Mouse (Mus musculus): ENCODE measurements around the gene Susd1.
A peak's percentile ranks its signal among the peaks of the same experiment; 100 is the strongest.

The Susd1 gene

GRCm38 (mm10) chr4:59437990-59438854 is at the start of gene Susd1:
Gene Susd1, minus strand, starts transcription at chr4:59438633.
- DNase-seq (ENCODE audit: low spot score): peak; percentile 60

- no peak for DNase-seq (ENCODE audit: low spot score)
These were observed 32.9 kb upstream of the Susd1 start for GRCm38 (mm10) chr4:59471306-59471705.

GRCm38 (mm10) chr4:59465449-59465848 is 27.0 kb upstream of the Susd1 start:
- DNase-seq (ENCODE audit: low spot score): no peak

GRCm38 (mm10) chr4:59464661-59465060 is 26.2 kb upstream of the Susd1 start:
- no peak for DNase-seq (ENCODE audit: low spot score)

GRCm38 (mm10) chr4:59462494-59462893 is 24.1 kb upstream of the Susd1 start:
- DNase-seq (ENCODE audit: low spot score): peak; percentile 72

GRCm38 (mm10) chr4:59461116-59461727 is 22.8 kb upstream of the Susd1 start:
- no peak for DNase-seq (ENCODE audit: low spot score)

GRCm38 (mm10) chr4:59459216-59459955 is 21.0 kb upstream of the Susd1 start:
- no peak for DNase-seq (ENCODE audit: low spot score)

- no peak for DNase-seq (ENCODE audit: low spot score)
These were observed 19.5 kb upstream of the Susd1 start for GRCm38 (mm10) chr4:59457941-59458340.

- DNase-seq (ENCODE audit: low spot score): no peak
These were observed 18.7 kb upstream of the Susd1 start for GRCm38 (mm10) chr4:59457091-59457490.

- no peak for DNase-seq (ENCODE audit: low spot score)
These were observed 17.0 kb upstream of the Susd1 start for GRCm38 (mm10) chr4:59455465-59455864.

- DNase-seq (ENCODE audit: low spot score): no peak
These were observed 15.6 kb upstream of the Susd1 start for GRCm38 (mm10) chr4:59454046-59454445.

- DNase-seq (ENCODE audit: low spot score): no peak
These were observed 14.1 kb upstream of the Susd1 start for GRCm38 (mm10) chr4:59452503-59452933.

GRCm38 (mm10) chr4:59450906-59451305 is 12.5 kb upstream of the Susd1 start:
- no peak for DNase-seq (ENCODE audit: low spot score)

GRCm38 (mm10) chr4:59450234-59450854 is 11.9 kb upstream of the Susd1 start:
- DNase-seq (ENCODE audit: low spot score): no peak

GRCm38 (mm10) chr4:59447296-59447695 is 8.9 kb upstream of the Susd1 start:
- DNase-seq (ENCODE audit: low spot score): no peak

GRCm38 (mm10) chr4:59445516-59445915 is 7.1 kb upstream of the Susd1 start:
- DNase-seq (ENCODE audit: low spot score): no peak

- DNase-seq (ENCODE audit: low spot score): no peak
These were observed 6.6 kb upstream of the Susd1 start for GRCm38 (mm10) chr4:59444994-59445393.

GRCm38 (mm10) chr4:59444085-59444484 is 5.7 kb upstream of the Susd1 start:
- no peak for DNase-seq (ENCODE audit: low spot score)

GRCm38 (mm10) chr4:59441265-59441664 is 2.8 kb upstream of the Susd1 start:
- DNase-seq (ENCODE audit: low spot score): no peak

- DNase-seq (ENCODE audit: low spot score): no peak
These were observed 1.5 kb upstream of the Susd1 start for GRCm38 (mm10) chr4:59439960-59440359.

GRCm38 (mm10) chr4:59439041-59439440 is 608 bp upstream of the Susd1 start:
- no peak for DNase-seq (ENCODE audit: low spot score)

GRCm38 (mm10) chr4:59435951-59436350 is 2.5 kb downstream of the Susd1 start:
- DNase-seq (ENCODE audit: low spot score): no peak
